Mouse (Mus musculus): ENCODE data around the gene Snrpe. TPM values are rescaled to one million over a fixed set of nuclear protein-coding genes. Genes with fewer than 3 reads are reported as not detected.

The Snrpe gene
- 765 and 782 TPM in 2 replicates for polyA plus RNA-seq (2014; fragmentation: Nextera tagmentation; extraction: Ambion mirVana)

GRCm38 (mm10) chr1:133609771-133610502 is at the start of gene Snrpe:
Gene Snrpe (minus strand): TSS chr1:133610291.
- Histone ChIP-seq H3K4me2 (ENCODE audit: low read length) (peak within 1 kb of the TSS; percentile 93), H3K9me3 (ENCODE audit: control insufficient read depth, low read length) (no peaks in the 10 kb centered on the region), H3K9ac (ENCODE audit: low read length) (peak within 1 kb of the TSS; percentile 97), H3K4me3 (ENCODE audit: low read depth, low read length) (peak within 1 kb of the TSS; percentile 91), H3K36me3 (ENCODE audit: control insufficient read depth, insufficient read depth, low read length) (peaks cover 48% of the 10 kb centered on the region), H3K4me1 (replicated peaks; ENCODE audit: control insufficient read depth, insufficient read depth, low read length) (peaks cover 4% of the 10 kb centered on the region), H3K27ac (ENCODE audit: low read depth) (peak within 1 kb of the TSS; percentile 90), H3K27me3 (replicated peaks; ENCODE audit: control insufficient read depth, insufficient read depth, low read length) (no peaks in the 10 kb centered on the region)
- DNase-seq (ENCODE audit: low spot score) (peak; percentile 99), ATAC-seq (replicated peaks; ENCODE audit: low FRiP score, low TSS enrichment, low read depth) (peak; percentile 97)
- under 1% methylated on average over 73 of the region's 73 CpGs for whole genome bisulfite sequencing

- Histone ChIP-seq H3K36me3 (ENCODE audit: control insufficient read depth, insufficient read depth, low read length) (peaks cover 39% of the 10 kb centered on the region), H3K4me3 (ENCODE audit: low read depth, low read length) (no peak overlapping the region), H3K27me3 (replicated peaks; ENCODE audit: control insufficient read depth, insufficient read depth, low read length) (no peaks in the 10 kb centered on the region), H3K9me3 (ENCODE audit: control insufficient read depth, low read length) (no peaks in the 10 kb centered on the region), H3K4me1 (replicated peaks; ENCODE audit: control insufficient read depth, insufficient read depth, low read length) (peaks cover 35% of the 10 kb centered on the region), H3K9ac (ENCODE audit: low read length) (no peak overlapping the region), H3K27ac (ENCODE audit: low read depth) (no peak overlapping the region), H3K4me2 (ENCODE audit: low read length) (0 out of 2 replicates have a peak overlapping the region, but pooled peaks have one; percentile 93)
- WGBS: 84% methylated on average over 3 of the region's 3 CpGs
- DNase-seq (ENCODE audit: low spot score): peak; percentile 49
- ATAC-seq (replicated peaks; ENCODE audit: low FRiP score, low TSS enrichment, low read depth): no peak
These were observed 48.8 kb upstream of the Snrpe start for GRCm38 (mm10) chr1:133658878-133659277.

GRCm38 (mm10) chr1:133656811-133657210 is 46.7 kb upstream of the Snrpe start:
- Histone ChIP-seq H3K4me1 (replicated peaks; ENCODE audit: control insufficient read depth, insufficient read depth, low read length) (peaks cover 33% of the 10 kb centered on the region), H3K27ac (ENCODE audit: low read depth) (no peak overlapping the region), H3K36me3 (ENCODE audit: control insufficient read depth, insufficient read depth, low read length) (peaks cover 51% of the 10 kb centered on the region), H3K4me3 (ENCODE audit: low read depth, low read length) (no peak overlapping the region), H3K27me3 (replicated peaks; ENCODE audit: control insufficient read depth, insufficient read depth, low read length) (no peaks in the 10 kb centered on the region), H3K4me2 (ENCODE audit: low read length) (0 out of 2 replicates have a peak overlapping the region, but pooled peaks have one; percentile 11), H3K9ac (ENCODE audit: low read length) (no peak overlapping the region), H3K9me3 (ENCODE audit: control insufficient read depth, low read length) (no peaks in the 10 kb centered on the region)
- WGBS: 42% methylated on average over 5 of the region's 5 CpGs
- ATAC-seq (replicated peaks; ENCODE audit: low FRiP score, low TSS enrichment, low read depth) (no peak), DNase-seq (ENCODE audit: low spot score) (no peak)

- peaks cover 54% of the 10 kb centered on the region for H3K36me3 ChIP-seq (ENCODE audit: control insufficient read depth, insufficient read depth, low read length)
- no peaks in the 10 kb centered on the region for H3K27me3 ChIP-seq (replicated peaks; ENCODE audit: control insufficient read depth, insufficient read depth, low read length)
- H3K4me2 ChIP-seq (ENCODE audit: low read length): no peak overlapping the region
These were observed 42.9 kb upstream of the Snrpe start for GRCm38 (mm10) chr1:133653033-133653432.

GRCm38 (mm10) chr1:133650288-133651055 is 40.4 kb upstream of the Snrpe start:
- Histone ChIP-seq H3K27ac (ENCODE audit: low read depth) (no peak overlapping the region), H3K4me1 (replicated peaks; ENCODE audit: control insufficient read depth, insufficient read depth, low read length) (no peaks in the 10 kb centered on the region), H3K36me3 (ENCODE audit: control insufficient read depth, insufficient read depth, low read length) (peaks cover 56% of the 10 kb centered on the region), H3K4me2 (ENCODE audit: low read length) (no peak overlapping the region), H3K9me3 (ENCODE audit: control insufficient read depth, low read length) (no peaks in the 10 kb centered on the region), H3K9ac (ENCODE audit: low read length) (no peak overlapping the region), H3K4me3 (ENCODE audit: low read depth, low read length) (no peak overlapping the region), H3K27me3 (replicated peaks; ENCODE audit: control insufficient read depth, insufficient read depth, low read length) (no peaks in the 10 kb centered on the region)
- ATAC-seq (replicated peaks; ENCODE audit: low FRiP score, low TSS enrichment, low read depth): no peak
- 97% methylated on average over 7 of the region's 7 CpGs for WGBS
- DNase-seq (ENCODE audit: low spot score): peak; percentile 45

More at GRCm38 (mm10) chr1:133653033-133653432, 42.9 kb upstream of the Snrpe start:
- no peak for ATAC-seq (replicated peaks; ENCODE audit: low FRiP score, low TSS enrichment, low read depth)
- DNase-seq (ENCODE audit: low spot score): no peak
- H3K9ac ChIP-seq (ENCODE audit: low read length): no peak overlapping the region
- H3K9me3 ChIP-seq (ENCODE audit: control insufficient read depth, low read length): no peaks in the 10 kb centered on the region
- H3K4me1 ChIP-seq (replicated peaks; ENCODE audit: control insufficient read depth, insufficient read depth, low read length): peaks cover 13% of the 10 kb centered on the region
- H3K4me3 ChIP-seq (ENCODE audit: low read depth, low read length): no peak overlapping the region
- WGBS: 90% methylated on average over 1 of the region's 1 CpGs
- H3K27ac ChIP-seq (ENCODE audit: low read depth): no peak overlapping the region

GRCm38 (mm10) chr1:133645652-133646051 is 35.6 kb upstream of the Snrpe start:
- Histone ChIP-seq H3K36me3 (ENCODE audit: control insufficient read depth, insufficient read depth, low read length) (peaks cover 81% of the 10 kb centered on the region), H3K9ac (ENCODE audit: low read length) (no peak overlapping the region), H3K4me3 (ENCODE audit: low read depth, low read length) (no peak overlapping the region), H3K27me3 (replicated peaks; ENCODE audit: control insufficient read depth, insufficient read depth, low read length) (no peaks in the 10 kb centered on the region), H3K27ac (ENCODE audit: low read depth) (no peak overlapping the region), H3K4me1 (replicated peaks; ENCODE audit: control insufficient read depth, insufficient read depth, low read length) (no peaks in the 10 kb centered on the region), H3K4me2 (ENCODE audit: low read length) (no peak overlapping the region), H3K9me3 (ENCODE audit: control insufficient read depth, low read length) (no peaks in the 10 kb centered on the region)
- 88% methylated on average over 5 of the region's 5 CpGs for WGBS
- no peak for ATAC-seq (replicated peaks; ENCODE audit: low FRiP score, low TSS enrichment, low read depth)
- DNase-seq (ENCODE audit: low spot score): no peak

GRCm38 (mm10) chr1:133641163-133641562 is 31.1 kb upstream of the Snrpe start:
- Histone ChIP-seq H3K27ac (ENCODE audit: low read depth) (no peak overlapping the region), H3K4me2 (ENCODE audit: low read length) (no peak overlapping the region), H3K27me3 (replicated peaks; ENCODE audit: control insufficient read depth, insufficient read depth, low read length) (no peaks in the 10 kb centered on the region), H3K4me3 (ENCODE audit: low read depth, low read length) (no peak overlapping the region), H3K36me3 (ENCODE audit: control insufficient read depth, insufficient read depth, low read length) (peaks cover 99% of the 10 kb centered on the region), H3K9me3 (ENCODE audit: control insufficient read depth, low read length) (no peaks in the 10 kb centered on the region), H3K9ac (ENCODE audit: low read length) (no peak overlapping the region), H3K4me1 (replicated peaks; ENCODE audit: control insufficient read depth, insufficient read depth, low read length) (no peaks in the 10 kb centered on the region)
- DNase-seq (ENCODE audit: low spot score): peak; percentile 25
- ATAC-seq (replicated peaks; ENCODE audit: low FRiP score, low TSS enrichment, low read depth): no peak
- 91% methylated on average over 2 of the region's 2 CpGs for WGBS

- Histone ChIP-seq H3K4me3 (ENCODE audit: low read depth, low read length) (no peak overlapping the region), H3K9me3 (ENCODE audit: control insufficient read depth, low read length) (no peaks in the 10 kb centered on the region), H3K27me3 (replicated peaks; ENCODE audit: control insufficient read depth, insufficient read depth, low read length) (no peaks in the 10 kb centered on the region), H3K9ac (ENCODE audit: low read length) (no peak overlapping the region), H3K27ac (ENCODE audit: low read depth) (no peak overlapping the region), H3K4me1 (replicated peaks; ENCODE audit: control insufficient read depth, insufficient read depth, low read length) (no peaks in the 10 kb centered on the region), H3K36me3 (ENCODE audit: control insufficient read depth, insufficient read depth, low read length) (peaks cover 98% of the 10 kb centered on the region), H3K4me2 (ENCODE audit: low read length) (no peak overlapping the region)
- WGBS: 88% methylated on average over 6 of the region's 6 CpGs
- DNase-seq (ENCODE audit: low spot score): no peak
- ATAC-seq (replicated peaks; ENCODE audit: low FRiP score, low TSS enrichment, low read depth): no peak
These were observed 28.4 kb upstream of the Snrpe start for GRCm38 (mm10) chr1:133638517-133638916.
